Mouse (Mus musculus) left cerebral cortex, postnatal 36 days (tissue): ENCODE measurements around the gene Sox6. TPM values are rescaled to one million over a fixed set of nuclear protein-coding genes. Genes with fewer than 3 reads are reported as not detected.

ENCODE experiments used
- DNase-seq, 2 experiments: peaks; one replicate each; pipeline ENCODE4 v3.0.0; 2021 to 2022; ENCODE audit warnings: low spot score in 2 of 2, mixed read lengths in 1 of 2
- intact Hi-C: fragments of 180-260 bp; cut with DNase I; formaldehyde crosslinking; loops from one replicate; pipeline ENCODE4 v1.15.1; 2025
- total RNA-seq, 2 experiments: library from RNA; stranded (reverse); gene quantifications; 2 replicates each; pipeline ENCODE4 v1.2.3; 2021

Sox6 gene
- total RNA-seq, 2 experiments from 2014 or later, result 25.8 to 32.7 TPM

- DNase-seq, result no peak
- intact Hi-C loops, result no loop called here
Observed at GRCm38 (mm10) chr7:115543596-115543995, 495.0 kb downstream of the Sox6 start.

- no peak for DNase-seq
- intact Hi-C loops, result no loop called here
Observed at GRCm38 (mm10) chr7:115540261-115540660, 498.3 kb downstream of the Sox6 start.

DNA sequence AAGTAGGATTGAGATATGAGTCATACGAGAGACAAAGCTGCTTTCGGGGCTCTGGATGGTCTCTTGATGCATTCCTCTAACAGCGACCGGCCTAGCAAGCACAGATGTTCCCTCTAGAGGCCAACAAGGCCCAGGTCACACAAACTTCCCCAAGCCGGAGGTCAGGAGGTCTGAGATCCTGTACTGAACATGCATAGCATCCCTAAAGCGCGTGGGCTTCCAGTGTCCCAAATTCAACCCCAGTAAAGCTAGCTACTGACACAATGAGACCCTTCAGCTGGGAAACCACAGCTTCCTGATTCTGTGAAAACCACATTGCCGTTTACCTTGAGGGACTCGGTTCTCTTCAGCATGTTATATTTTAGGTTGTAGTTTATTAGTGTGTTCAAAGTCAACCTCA lies 499.6 kb downstream of the Sox6 start:
- DNase-seq, result no peak
- intact Hi-C loops, result no loop called here

GRCm38 (mm10) chr7:115537636-115538035 lies 501.0 kb downstream of the Sox6 start:
- no peak for DNase-seq
- intact Hi-C loops, result no loop called here

DNA sequence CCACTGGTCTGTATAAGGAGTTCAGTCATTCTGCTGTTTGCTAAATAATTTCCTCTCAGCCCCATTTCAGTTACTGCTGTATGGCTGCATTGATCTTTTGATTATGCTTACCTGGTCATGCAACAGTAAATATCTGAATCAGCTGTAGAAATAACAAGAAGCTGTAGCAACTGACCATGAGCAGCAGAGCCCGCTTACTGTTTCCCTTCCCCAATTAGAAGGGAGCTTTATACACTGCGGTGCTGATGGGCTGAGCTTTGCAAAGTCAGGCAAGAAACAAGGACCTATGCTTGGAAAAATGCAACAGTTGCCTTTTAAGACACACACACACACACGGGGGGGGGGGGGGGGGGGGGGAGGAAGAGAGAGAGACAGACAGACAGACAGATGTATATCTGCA lies 502.1 kb downstream of the Sox6 start:
- intact Hi-C loops, result no loop called here
- DNase-seq, result no peak

GRCm38 (mm10) chr7:115531875-115532274 lies 506.7 kb downstream of the Sox6 start:
- intact Hi-C loops, result no loop called here
- no peak for DNase-seq

GRCm38 (mm10) chr7:115531217-115531616 lies 507.4 kb downstream of the Sox6 start:
- DNase-seq, result no peak
- intact Hi-C loops, result no loop called here

- DNase-seq, result no peak
- intact Hi-C loops, result no loop called here
Observed at GRCm38 (mm10) chr7:115517701-115518100, 520.9 kb downstream of the Sox6 start.

DNA sequence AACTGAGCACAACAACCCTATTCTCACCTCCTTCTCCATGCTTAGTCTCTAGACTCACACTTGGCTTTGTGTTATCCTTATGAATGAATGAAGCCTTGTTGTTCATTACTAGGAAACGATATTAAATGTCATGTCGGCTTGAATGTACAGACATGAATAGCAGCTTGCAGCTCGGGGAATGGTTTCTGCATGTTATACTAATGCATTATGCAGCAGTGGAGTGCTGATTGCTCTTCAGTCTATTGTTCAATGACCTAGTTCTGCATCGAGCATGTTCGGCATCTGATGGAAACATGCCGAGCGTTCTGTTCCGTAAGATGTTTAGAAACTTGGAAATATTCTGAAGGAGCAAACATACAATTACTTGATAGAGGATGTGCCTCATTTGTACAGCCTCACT lies 524.9 kb downstream of the Sox6 start:
- intact Hi-C loops, result no loop called here
- no peak for DNase-seq

GRCm38 (mm10) chr7:115511777-115512176 lies 526.8 kb downstream of the Sox6 start:
- DNase-seq, result no peak
- intact Hi-C loops, result no loop called here

- DNase-seq, result no peak
- intact Hi-C loops, result no loop called here
Observed at GRCm38 (mm10) chr7:115511091-115511490, 527.5 kb downstream of the Sox6 start.

DNA sequence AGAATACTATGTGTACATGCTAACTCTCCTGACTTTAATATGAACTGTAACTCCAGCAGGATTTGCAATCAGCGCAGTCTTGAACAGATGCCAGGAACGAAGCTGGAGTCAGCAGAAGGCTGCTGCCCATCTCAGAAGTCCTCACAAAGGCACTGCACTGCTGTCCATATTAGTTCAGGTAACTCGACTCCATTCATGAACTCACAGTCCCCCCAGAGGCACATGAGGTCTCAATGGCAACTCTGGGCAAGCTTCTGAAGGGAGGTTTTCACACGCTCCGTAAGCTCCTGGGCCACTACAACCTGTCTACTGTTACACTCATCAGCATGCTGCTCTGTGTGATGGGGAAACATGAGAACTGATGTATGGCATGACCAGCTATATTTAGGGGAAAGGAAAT lies 528.6 kb downstream of the Sox6 start:
- intact Hi-C loops, result no loop called here
- DNase-seq, result no peak

DNA sequence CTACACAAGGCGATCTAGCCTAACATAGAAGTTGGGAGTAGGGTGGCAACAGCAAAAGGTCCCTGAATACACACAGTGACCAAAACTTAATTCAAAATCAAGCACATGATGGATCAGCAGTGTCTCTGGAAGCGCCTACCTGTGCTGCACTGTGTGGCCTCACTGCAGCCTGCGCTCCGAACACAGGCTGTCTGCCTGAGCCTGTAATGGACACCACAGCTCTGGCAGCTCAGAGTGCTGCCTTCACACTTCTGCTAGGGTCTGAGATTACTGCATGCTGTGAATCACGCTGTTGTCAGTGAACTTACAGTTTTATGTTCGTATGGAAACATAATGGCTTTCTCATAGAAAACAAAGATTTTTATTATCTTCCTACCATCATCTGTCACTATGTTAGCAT lies 532.2 kb downstream of the Sox6 start:
- intact Hi-C loops, result no loop called here
- no peak for DNase-seq

DNA sequence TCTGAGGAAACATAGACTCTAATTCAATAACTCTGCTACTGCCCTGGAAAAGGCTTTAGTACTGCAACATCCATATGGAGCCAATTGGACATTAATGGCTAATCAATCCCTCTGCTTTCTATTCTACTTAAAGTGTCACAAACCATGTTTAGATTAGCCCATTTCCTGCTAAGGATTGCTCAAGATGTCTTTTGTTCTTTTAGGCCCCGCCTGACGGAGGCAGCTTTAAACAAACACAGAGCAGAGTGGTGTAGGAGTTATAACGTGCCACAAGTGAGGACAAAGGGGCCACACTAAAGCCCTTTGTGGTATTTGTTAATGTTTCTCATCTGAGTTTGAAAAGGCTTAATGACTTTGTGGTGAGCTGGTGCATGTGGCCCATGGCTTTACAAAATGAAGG lies 537.1 kb downstream of the Sox6 start:
- no peak for DNase-seq
- intact Hi-C loops, result no loop called here

DNA sequence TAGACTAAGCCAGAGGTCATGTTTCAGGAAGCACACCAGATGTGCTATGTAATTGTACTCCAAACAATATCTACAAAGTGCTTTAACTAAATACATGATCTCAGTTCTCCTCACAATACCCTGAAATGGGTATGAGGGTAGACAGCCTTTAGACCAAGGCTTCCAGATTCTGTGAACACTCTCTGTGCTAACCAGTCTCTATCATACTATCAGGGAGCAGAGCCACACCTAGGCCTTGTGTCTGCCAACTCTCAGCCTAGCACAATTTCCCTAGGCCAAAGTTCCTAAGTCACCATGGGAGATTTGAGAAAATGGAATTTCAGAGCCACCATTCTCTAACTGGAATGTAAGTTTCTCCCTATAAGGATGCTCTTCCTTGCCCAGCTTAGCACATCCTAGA lies 537.8 kb downstream of the Sox6 start:
- DNase-seq, result no peak

DNA sequence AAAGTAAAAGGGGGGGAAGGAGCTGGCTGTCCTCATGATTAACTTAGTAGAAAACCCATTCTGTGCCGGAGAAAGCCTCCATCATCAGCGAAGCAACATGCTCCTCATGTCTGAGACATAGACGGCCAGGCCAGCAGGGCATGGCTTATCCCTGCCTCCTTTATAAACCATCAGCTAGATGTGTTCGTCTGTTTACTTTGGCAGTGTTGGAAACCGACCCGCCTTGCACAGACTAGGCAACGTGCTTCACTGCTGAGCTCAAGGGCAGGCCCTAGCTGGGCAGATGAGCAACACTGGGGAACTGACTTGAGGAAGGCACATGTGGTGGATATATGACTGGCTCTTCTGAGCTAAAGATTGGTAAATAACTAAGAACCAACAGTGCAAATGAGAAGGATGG lies 538.4 kb downstream of the Sox6 start:
- intact Hi-C loops, result no loop called here

More for the DNA sequence above, 537.8 kb downstream of the Sox6 start:
- intact Hi-C loops, result no loop called here

GRCm38 (mm10) chr7:115491721-115492120 lies 546.9 kb downstream of the Sox6 start:
- no peak for DNase-seq
- intact Hi-C loops, result no loop called here

More for the DNA sequence above, 538.4 kb downstream of the Sox6 start:
- DNase-seq, result no peak

DNA sequence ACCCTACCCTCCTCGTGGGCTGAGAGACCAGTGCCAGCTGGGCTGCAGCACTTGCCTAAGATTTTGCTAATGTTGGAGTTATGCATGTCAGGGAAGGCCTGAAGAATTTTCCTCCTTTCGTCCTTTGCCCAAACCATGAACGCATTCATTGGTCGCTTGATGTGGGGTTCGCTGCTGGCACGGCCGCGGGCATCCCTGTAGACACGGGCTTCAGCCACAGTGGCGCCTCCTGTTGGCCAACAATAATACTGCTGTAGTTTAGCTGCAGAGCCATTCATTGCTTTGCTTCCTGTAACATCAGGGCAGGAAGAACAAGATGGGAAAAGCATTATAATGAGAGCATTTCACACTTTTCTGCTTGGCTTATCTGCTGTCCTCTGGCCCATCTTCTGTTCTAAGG lies 549.0 kb downstream of the Sox6 start:
- intact Hi-C loops, result no loop called here
- DNase-seq, result no peak

DNA sequence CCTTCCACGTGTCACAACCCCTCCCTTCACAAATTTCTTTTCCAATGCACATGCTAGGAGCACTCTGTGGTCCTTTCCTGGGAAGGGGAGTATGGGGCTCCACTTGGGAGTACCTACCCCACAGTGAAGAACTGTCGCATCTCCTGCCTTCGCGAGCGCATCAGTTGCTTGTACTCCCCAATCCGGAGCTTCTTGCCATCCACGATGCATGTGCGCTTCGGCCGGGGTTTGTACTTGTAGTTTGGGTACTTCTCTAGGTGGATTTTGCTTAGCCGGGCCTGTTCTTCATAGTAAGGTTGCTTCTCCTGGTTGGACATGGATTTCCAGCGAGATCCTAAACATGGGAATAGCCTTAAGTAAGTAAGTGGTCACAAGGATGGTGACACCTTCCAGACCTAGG lies 552.2 kb downstream of the Sox6 start:
- no peak for DNase-seq
- intact Hi-C loops, result no loop called here

DNA sequence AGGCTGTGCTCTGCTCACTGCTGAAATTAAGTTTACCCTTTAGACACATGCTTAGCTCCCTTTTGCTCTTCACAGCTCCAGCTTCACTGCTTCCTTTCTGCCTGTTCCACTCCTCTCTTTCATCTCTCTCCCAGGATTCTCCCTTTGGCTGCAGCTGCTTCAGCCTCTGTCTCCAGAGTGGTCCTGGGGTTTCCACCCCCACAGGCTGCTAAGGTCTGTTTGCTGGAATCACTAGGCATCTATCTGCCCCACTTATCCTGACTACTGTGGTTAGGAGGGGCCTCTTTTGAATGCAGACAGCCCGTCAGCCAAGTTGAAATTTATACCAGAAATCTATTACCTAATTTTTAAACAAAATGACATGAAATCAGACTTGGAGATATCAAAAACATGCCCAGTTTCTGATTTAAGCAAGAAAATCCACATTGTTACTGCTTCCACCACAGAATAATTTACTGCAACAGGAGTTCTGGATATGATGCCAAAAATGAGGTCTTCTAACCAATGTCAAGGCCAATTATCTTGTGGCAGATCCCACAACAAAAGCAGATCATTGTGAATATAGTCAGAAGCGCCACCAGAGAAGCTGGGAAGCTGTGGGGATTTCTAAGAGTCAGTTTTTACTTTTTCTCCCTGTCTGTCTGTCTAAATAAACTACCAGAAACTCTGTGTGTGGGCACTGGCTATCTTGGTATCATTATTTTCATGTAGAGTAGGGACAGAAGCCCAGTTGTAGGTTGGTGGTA lies 552.8 kb downstream of the Sox6 start:
- intact Hi-C loops, result no loop called here
- DNase-seq, result no peak

DNA sequence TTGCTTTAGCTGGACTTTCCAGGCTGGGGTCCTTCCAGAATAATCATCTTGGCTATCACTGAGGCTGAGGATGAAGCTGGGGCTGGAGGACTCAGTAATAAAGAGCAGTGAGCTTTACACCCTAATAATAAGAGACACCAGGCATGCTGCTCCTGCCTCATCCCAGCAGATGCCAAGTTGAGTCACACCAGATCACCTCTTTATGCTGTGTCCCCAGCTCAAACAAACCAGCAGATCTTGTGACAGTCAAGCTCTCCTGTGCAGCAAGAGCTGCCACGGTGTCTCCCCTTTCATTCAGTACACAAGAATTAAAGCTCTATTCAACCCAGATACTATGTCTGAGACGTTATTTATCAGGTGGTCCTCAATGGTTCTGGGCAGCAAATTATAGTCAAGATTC lies 560.8 kb downstream of the Sox6 start:
- no peak for DNase-seq
- intact Hi-C loops, result no loop called here
